Mouse (Mus musculus): ENCODE measurements at regions not wholly inside any gene's neighbourhood (a gene's known extent, or its start where the extent isn't known, plus 50 kb on each side); places are given as distances from the start of the nearest gene placed in this dataset.
"Not testable (repeated sequence)": the region's sequence is repeated elsewhere in the genome, so short reads cannot be mapped to it uniquely, and the experiment has no call there.

- not testable (repeated sequence) for H3K4me1 ChIP-seq; H3K4me2 ChIP-seq; H3K9me3 ChIP-seq; H3K27me3 ChIP-seq; H3K27ac ChIP-seq; H3K9ac ChIP-seq; H3K4me3 ChIP-seq; ATAC-seq (ENCODE audit: borderline replicate concordance, extremely low read depth, low FRiP score, low TSS enrichment); H3K36me3 ChIP-seq
These were observed 237.4 kb upstream of the Slc39a10 start for GRCm38 (mm10) chr1:47130031-47130430.

- H3K9me3 ChIP-seq = no peaks in the 10 kb centered on the region
- no peak overlapping the region for H3K27ac ChIP-seq
- H3K4me1 ChIP-seq = no peaks in the 10 kb centered on the region
- WGBS = 86% methylated on average over 1 of the region's 1 CpGs
- H3K4me3 ChIP-seq = no peak overlapping the region
- no peak for ATAC-seq (ENCODE audit: borderline replicate concordance, extremely low read depth, low FRiP score, low TSS enrichment)
- no peak overlapping the region for H3K4me2 ChIP-seq
- H3K9ac ChIP-seq = no peak overlapping the region
- H3K36me3 ChIP-seq = no peaks in the 10 kb centered on the region
- no peaks in the 10 kb centered on the region for H3K27me3 ChIP-seq
These were observed 227.0 kb upstream of the Slc39a10 start for GRCm38 (mm10) chr1:47119636-47120035.

- H3K4me2 ChIP-seq; H3K9me3 ChIP-seq; H3K4me3 ChIP-seq; ATAC-seq (ENCODE audit: borderline replicate concordance, extremely low read depth, low FRiP score, low TSS enrichment); H3K4me1 ChIP-seq; H3K36me3 ChIP-seq; H3K9ac ChIP-seq; H3K27me3 ChIP-seq; H3K27ac ChIP-seq: not testable (repeated sequence)
- 94% methylated on average over 4 of the region's 4 CpGs for WGBS
These were observed 224.0 kb upstream of the Slc39a10 start for GRCm38 (mm10) chr1:47116681-47117080.

GRCm38 (mm10) chr1:47112494-47112893 lies 219.8 kb upstream of the Slc39a10 start:
- H3K27me3 ChIP-seq = no peaks in the 10 kb centered on the region
- H3K4me3 ChIP-seq = no peak overlapping the region
- no peaks in the 10 kb centered on the region for H3K4me1 ChIP-seq
- no peak for ATAC-seq (ENCODE audit: borderline replicate concordance, extremely low read depth, low FRiP score, low TSS enrichment)
- H3K36me3 ChIP-seq = no peaks in the 10 kb centered on the region
- H3K9me3 ChIP-seq = no peaks in the 10 kb centered on the region
- H3K9ac ChIP-seq = no peak overlapping the region
- 71% methylated on average over 1 of the region's 1 CpGs for WGBS
- H3K27ac ChIP-seq = no peak overlapping the region
- no peak overlapping the region for H3K4me2 ChIP-seq

GRCm38 (mm10) chr1:47104055-47104454 lies 211.4 kb upstream of the Slc39a10 start:
- Histone ChIP-seq H3K27me3 (no peaks in the 10 kb centered on the region), H3K4me2 (no peak overlapping the region), H3K4me3 (no peak overlapping the region), H3K9ac (no peak overlapping the region), H3K27ac (no peak overlapping the region), H3K36me3 (no peaks in the 10 kb centered on the region), H3K9me3 (no peaks in the 10 kb centered on the region), H3K4me1 (no peaks in the 10 kb centered on the region)
- no peak for ATAC-seq (ENCODE audit: borderline replicate concordance, extremely low read depth, low FRiP score, low TSS enrichment)
- 85% methylated on average over 4 of the region's 4 CpGs for WGBS

GRCm38 (mm10) chr1:47103321-47103988 lies 210.8 kb upstream of the Slc39a10 start:
- no peaks in the 10 kb centered on the region for H3K9me3 ChIP-seq
- H3K4me1 ChIP-seq = no peaks in the 10 kb centered on the region
- no peak overlapping the region for H3K27ac ChIP-seq
- H3K27me3 ChIP-seq = no peaks in the 10 kb centered on the region
- no peak for ATAC-seq (ENCODE audit: borderline replicate concordance, extremely low read depth, low FRiP score, low TSS enrichment)
- H3K4me3 ChIP-seq = no peak overlapping the region
- no peaks in the 10 kb centered on the region for H3K36me3 ChIP-seq
- no peak overlapping the region for H3K4me2 ChIP-seq
- no peak overlapping the region for H3K9ac ChIP-seq
- WGBS = 75% methylated on average over 6 of the region's 6 CpGs

- H3K27ac ChIP-seq = no peak overlapping the region
These were observed 204.7 kb upstream of the Slc39a10 start for GRCm38 (mm10) chr1:47097084-47097996.

GRCm38 (mm10) chr1:47094498-47094897 lies 201.8 kb upstream of the Slc39a10 start:
- Histone ChIP-seq H3K4me2 (no peak overlapping the region), H3K4me1 (no peaks in the 10 kb centered on the region), H3K9me3 (no peaks in the 10 kb centered on the region), H3K27ac (no peak overlapping the region), H3K4me3 (no peak overlapping the region), H3K36me3 (no peaks in the 10 kb centered on the region), H3K27me3 (no peaks in the 10 kb centered on the region), H3K9ac (no peak overlapping the region)
- WGBS = 26% methylated on average over 3 of the region's 3 CpGs
- ATAC-seq (ENCODE audit: borderline replicate concordance, extremely low read depth, low FRiP score, low TSS enrichment) = no peak

More at GRCm38 (mm10) chr1:47097084-47097996, 204.7 kb upstream of the Slc39a10 start:
- no peak overlapping the region for H3K9ac ChIP-seq
- H3K27me3 ChIP-seq = no peaks in the 10 kb centered on the region
- ATAC-seq (ENCODE audit: borderline replicate concordance, extremely low read depth, low FRiP score, low TSS enrichment) = no peak
- H3K4me2 ChIP-seq = no peak overlapping the region
- no peaks in the 10 kb centered on the region for H3K9me3 ChIP-seq
- H3K36me3 ChIP-seq = no peaks in the 10 kb centered on the region
- 72% methylated on average over 7 of the region's 7 CpGs for WGBS
- H3K4me1 ChIP-seq = no peaks in the 10 kb centered on the region
- no peak overlapping the region for H3K4me3 ChIP-seq

- ATAC-seq (ENCODE audit: borderline replicate concordance, extremely low read depth, low FRiP score, low TSS enrichment) = no peak
- H3K4me3 ChIP-seq = no peak overlapping the region
- no peak overlapping the region for H3K9ac ChIP-seq
- WGBS = 51% methylated on average over 6 of the region's 6 CpGs
- H3K4me1 ChIP-seq = no peaks in the 10 kb centered on the region
- no peaks in the 10 kb centered on the region for H3K36me3 ChIP-seq
- no peaks in the 10 kb centered on the region for H3K27me3 ChIP-seq
- no peak overlapping the region for H3K27ac ChIP-seq
- no peaks in the 10 kb centered on the region for H3K9me3 ChIP-seq
- no peak overlapping the region for H3K4me2 ChIP-seq
These were observed 200.8 kb upstream of the Slc39a10 start for GRCm38 (mm10) chr1:47093289-47093947.

GRCm38 (mm10) chr1:47076423-47076822 lies 183.8 kb upstream of the Slc39a10 start:
- H3K9ac ChIP-seq = no peak overlapping the region
- no peak overlapping the region for H3K4me2 ChIP-seq
- H3K4me1 ChIP-seq = no peaks in the 10 kb centered on the region
- no peaks in the 10 kb centered on the region for H3K36me3 ChIP-seq
- 83% methylated on average over 7 of the region's 7 CpGs for whole genome bisulfite sequencing
- no peaks in the 10 kb centered on the region for H3K27me3 ChIP-seq
- no peak overlapping the region for H3K4me3 ChIP-seq
- no peak overlapping the region for H3K27ac ChIP-seq
- no peaks in the 10 kb centered on the region for H3K9me3 ChIP-seq
- ATAC-seq (ENCODE audit: borderline replicate concordance, extremely low read depth, low FRiP score, low TSS enrichment) = no peak

GRCm38 (mm10) chr1:47058149-47058548 lies 165.5 kb upstream of the Slc39a10 start:
- ATAC-seq (ENCODE audit: borderline replicate concordance, extremely low read depth, low FRiP score, low TSS enrichment) = no peak
- Histone ChIP-seq H3K4me1 (no peaks in the 10 kb centered on the region), H3K27ac (no peak overlapping the region), H3K4me2 (no peak overlapping the region), H3K9ac (no peak overlapping the region), H3K27me3 (no peaks in the 10 kb centered on the region), H3K9me3 (no peaks in the 10 kb centered on the region), H3K4me3 (no peak overlapping the region), H3K36me3 (no peaks in the 10 kb centered on the region)
- 62% methylated on average over 1 of the region's 1 CpGs for whole genome bisulfite sequencing

GRCm38 (mm10) chr1:47057344-47057743 lies 164.7 kb upstream of the Slc39a10 start:
- H3K4me1 ChIP-seq = no peaks in the 10 kb centered on the region
- H3K4me2 ChIP-seq = no peak overlapping the region
- no peak overlapping the region for H3K9ac ChIP-seq
- H3K36me3 ChIP-seq = no peaks in the 10 kb centered on the region
- 59% methylated on average over 3 of the region's 3 CpGs for WGBS
- H3K27ac ChIP-seq = no peak overlapping the region
- no peaks in the 10 kb centered on the region for H3K9me3 ChIP-seq
- no peak overlapping the region for H3K4me3 ChIP-seq
- no peak for ATAC-seq (ENCODE audit: borderline replicate concordance, extremely low read depth, low FRiP score, low TSS enrichment)
- H3K27me3 ChIP-seq = no peaks in the 10 kb centered on the region
